Mouse (Mus musculus): Measurements from ENCODE around the gene Fam107b.

GRCm38 (mm10) chr2:3715424-3715823 is 145.1 kb downstream of the Fam107b start:
- TF ChIP-seq CTCF (IDR thresholded peaks at IDR 0.05; ENCODE audit: low read depth), result no peak
- TF ChIP-seq EP300 (IDR thresholded peaks at IDR 0.05; ENCODE audit: low read depth), result no peak

All from liver, embryonic 14.5 days (tissue).